Mouse (Mus musculus) MN1 (cell line): ENCODE measurements at regions not wholly inside any gene's neighbourhood (a gene's known extent, or its start where the extent isn't known, plus 50 kb on each side); places are given as distances from the start of the nearest gene placed in this dataset.

ENCODE experiments used
- DNase-seq: peaks from one replicate; pipeline ENCODE4 v3.0.0-alpha.2; 2016; ENCODE audit warnings: low spot score

GRCm38 (mm10) chr16:21274012-21274528 lies 69.5 kb downstream of the Ephb3 start:
- no peak for DNase-seq

GRCm38 (mm10) chr16:21277789-21278342 lies 73.3 kb downstream of the Ephb3 start:
- DNase-seq, result no peak

GRCm38 (mm10) chr16:21278387-21278786 lies 73.8 kb downstream of the Ephb3 start:
- DNase-seq, result no peak

- no peak for DNase-seq
These were observed 75.7 kb downstream of the Ephb3 start for GRCm38 (mm10) chr16:21280200-21280627.

GRCm38 (mm10) chr16:21281958-21282730 lies 77.6 kb downstream of the Ephb3 start:
- no peak for DNase-seq

GRCm38 (mm10) chr16:21286099-21286498 lies 81.5 kb downstream of the Ephb3 start:
- peak; percentile 43 for DNase-seq

- DNase-seq, result no peak
These were observed 85.0 kb downstream of the Ephb3 start for GRCm38 (mm10) chr16:21289528-21289927.

GRCm38 (mm10) chr16:21293010-21293409 lies 88.5 kb downstream of the Ephb3 start:
- DNase-seq, result no peak

- DNase-seq, result no peak
These were observed 89.0 kb downstream of the Ephb3 start for GRCm38 (mm10) chr16:21293569-21293968.

GRCm38 (mm10) chr16:21294677-21295411 lies 90.3 kb downstream of the Ephb3 start:
- peak; percentile 37 for DNase-seq

- no peak for DNase-seq
These were observed 91.6 kb downstream of the Ephb3 start for GRCm38 (mm10) chr16:21295956-21296733.

- DNase-seq, result no peak
These were observed 92.2 kb downstream of the Ephb3 start for GRCm38 (mm10) chr16:21296786-21297185.

GRCm38 (mm10) chr16:21298866-21299265 lies 94.3 kb downstream of the Ephb3 start:
- no peak for DNase-seq

- no peak for DNase-seq
These were observed 101.3 kb downstream of the Ephb3 start for GRCm38 (mm10) chr16:21305859-21306258.

- DNase-seq, result no peak
These were observed 104.0 kb downstream of the Ephb3 start for GRCm38 (mm10) chr16:21308513-21308912.

- peak; percentile 77 for DNase-seq
These were observed 106.4 kb downstream of the Ephb3 start for GRCm38 (mm10) chr16:21310636-21311615.

- DNase-seq, result no peak
These were observed 107.2 kb downstream of the Ephb3 start for GRCm38 (mm10) chr16:21311781-21312180.

GRCm38 (mm10) chr16:21315751-21316151 lies 107.2 kb upstream of the Vps8 start:
- no peak for DNase-seq

- no peak for DNase-seq
These were observed 104.8 kb upstream of the Vps8 start for GRCm38 (mm10) chr16:21318009-21318639.
